Mouse (Mus musculus): ENCODE measurements around the gene Tmcc3.

Tmcc3 gene

DNA sequence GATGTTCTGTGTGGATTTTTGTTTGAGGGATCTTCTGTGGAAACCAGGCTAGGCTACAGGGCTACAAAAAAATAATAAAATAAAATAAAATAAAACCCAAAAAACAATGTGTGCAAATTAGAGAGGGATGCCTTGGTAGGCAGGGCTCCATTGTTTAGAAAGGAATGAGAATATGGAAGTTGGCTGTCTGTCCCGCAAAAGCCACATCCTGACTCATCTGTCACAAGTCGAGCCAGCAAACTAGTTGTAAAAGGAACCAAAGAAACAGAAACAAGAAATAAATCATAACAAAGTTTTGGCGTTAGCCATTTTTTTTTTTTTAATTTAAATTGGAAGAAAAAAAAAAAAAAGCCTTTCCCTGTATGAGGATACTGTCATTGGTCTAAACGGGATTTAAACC, 105.9 kb downstream of the Tmcc3 start:
- no peak for DNase-seq

DNA sequence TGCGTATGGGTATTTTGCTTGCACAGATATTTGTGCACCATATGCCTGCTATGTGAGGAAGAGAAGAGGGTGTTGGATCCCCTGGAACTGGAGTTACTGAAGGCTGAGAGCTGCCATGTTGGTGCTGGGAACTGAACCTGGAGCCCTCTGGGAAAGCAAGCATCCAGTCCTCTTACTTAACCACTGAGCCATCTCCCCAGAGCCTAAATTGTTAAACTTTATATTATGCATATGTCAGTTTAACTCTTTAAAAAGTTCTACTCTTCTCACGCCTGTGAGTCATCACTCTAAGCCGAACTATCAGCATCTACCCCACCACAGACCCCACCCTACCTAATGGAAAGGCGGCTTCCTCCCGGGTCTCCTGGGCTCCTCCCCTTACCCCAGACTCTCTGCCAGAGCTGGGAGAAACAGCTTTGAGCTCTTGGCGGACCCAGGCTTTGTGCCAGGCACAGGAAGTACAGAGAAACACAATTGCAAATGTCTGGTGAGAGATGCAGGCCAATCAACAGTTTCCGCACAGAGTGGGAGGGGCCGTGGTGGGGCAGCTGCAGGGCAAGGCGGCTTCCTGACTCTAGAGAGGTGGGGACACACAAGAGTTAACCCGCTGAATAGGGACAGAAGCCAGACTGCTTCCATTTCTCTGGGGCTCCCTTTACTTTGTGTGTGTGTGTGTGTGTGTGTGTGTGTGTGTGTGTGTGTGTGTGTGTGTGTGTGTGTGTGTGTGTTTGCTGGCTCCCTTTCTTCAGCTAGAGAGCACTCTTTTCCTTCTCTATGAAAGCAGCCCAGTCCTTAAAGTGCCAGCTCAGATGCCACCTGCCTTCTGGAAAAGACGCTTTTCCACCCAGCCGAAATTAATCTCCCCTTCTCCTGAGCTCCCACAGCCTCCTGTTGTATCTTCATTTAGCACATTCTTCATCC, 114.5 kb downstream of the Tmcc3 start:
- peak; percentile 73 for DNase-seq

DNA sequence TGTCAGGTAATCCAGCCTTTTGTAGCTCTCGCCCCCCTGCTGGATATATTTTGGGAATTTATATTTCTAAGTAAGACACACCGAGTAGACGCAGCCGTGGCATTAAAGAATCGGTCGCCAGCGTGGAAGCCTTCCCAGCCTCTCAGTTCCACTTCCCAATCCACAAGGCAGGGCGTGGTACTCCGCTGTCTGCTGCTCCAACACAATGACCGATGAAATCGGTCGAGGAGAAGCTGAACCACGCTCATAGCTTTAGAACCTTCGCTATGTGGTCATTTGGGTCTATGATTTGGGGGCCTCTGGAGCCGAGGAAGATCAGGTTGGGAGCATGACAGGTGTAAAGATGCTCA, 115.1 kb downstream of the Tmcc3 start:
- DNase-seq, result no peak

DNA sequence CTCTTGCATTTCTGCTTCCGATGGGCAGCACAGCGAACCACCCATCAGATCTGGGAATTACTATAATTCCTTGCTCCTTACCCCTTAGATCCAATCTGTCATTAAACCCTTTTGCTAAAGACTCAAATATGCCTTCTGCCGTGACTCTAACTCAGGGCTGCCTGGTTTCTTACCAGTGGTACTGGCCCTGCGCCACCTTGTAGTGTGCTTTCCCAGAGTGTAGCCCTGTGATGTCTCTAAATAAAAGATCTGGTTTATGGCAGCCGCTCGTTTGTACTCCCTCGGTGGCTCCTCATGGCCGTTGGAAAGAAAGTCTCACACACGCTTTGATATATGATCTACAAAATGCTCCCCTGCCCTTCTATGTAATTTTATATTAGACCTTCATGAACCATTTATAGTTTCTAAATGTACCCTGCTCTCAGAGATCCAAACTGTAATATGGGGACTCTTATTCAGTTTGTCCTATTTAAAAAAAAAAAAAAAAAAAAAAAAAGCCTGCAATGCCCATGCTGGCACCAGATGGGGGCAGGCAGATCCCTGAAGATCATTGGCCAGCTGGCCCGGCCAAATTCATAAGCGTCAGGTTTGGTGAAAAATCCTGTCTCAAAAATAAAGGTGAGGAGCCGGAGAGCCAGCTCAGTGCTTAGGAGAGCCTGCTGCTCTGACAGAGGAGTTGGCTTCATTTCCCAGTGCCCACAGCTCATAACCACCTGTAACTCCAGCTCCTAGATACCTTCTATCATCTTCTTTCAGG, 116.6 kb downstream of the Tmcc3 start:
- DNase-seq, result no peak

DNA sequence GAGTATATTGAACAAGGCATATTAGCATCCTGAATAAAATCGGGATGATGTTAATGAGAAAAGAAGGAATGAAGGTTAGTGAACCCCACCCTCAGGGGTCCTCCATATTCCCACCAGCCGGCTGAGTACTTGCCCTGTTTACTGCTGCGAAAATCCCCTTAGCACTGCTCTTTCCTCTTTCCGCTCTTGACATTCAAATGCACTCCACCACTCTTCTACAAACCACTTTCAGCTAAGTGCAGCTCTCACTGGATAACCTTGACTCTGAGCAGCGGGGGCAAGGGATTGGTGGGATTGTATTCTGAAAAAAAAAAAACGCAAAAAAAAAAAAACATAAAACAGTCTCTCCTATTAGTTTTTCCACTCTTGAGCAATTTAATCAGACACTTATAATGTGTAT, 118.8 kb downstream of the Tmcc3 start:
- DNase-seq, result no peak

DNA sequence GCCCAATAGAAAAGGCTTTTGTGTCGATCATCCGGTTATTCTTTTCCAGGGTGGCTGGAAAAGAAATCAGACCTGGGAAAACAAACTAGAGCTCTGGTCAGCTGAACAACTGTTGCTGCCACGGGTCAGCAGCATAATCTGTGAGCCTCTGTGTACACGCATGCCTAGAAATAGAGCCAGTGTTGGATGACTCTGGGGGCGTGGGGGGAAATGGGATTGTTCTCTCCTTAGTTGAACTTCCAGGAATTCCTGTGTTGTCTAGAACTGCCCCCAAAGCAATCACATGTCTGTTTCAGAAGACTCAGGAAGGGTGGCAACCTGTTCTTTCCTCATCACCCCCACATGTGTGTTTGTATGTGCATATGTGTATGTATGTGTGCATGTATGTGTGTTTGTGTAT, 121.2 kb downstream of the Tmcc3 start:
- peak; percentile 47 for DNase-seq

DNA sequence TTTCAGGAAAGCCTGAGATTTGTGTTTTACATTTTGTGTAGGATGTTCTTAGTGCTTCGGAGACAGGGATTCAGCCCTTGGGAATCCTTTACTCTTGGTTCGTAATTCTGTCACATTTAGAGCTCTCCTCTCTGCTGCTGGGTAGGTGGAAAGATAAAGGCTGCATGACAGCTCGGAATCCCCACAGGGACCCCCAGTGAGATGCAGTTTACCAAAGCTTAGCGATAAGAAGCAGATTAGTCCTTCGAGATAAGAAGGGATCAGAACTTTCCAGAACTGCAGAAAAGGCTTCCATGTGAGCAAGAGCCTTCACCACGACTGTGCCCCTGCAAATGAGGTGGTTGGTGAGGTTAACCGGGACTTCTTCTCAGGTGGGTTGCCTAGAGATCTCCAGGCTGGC, 122.2 kb downstream of the Tmcc3 start:
- DNase-seq, result no peak

DNA sequence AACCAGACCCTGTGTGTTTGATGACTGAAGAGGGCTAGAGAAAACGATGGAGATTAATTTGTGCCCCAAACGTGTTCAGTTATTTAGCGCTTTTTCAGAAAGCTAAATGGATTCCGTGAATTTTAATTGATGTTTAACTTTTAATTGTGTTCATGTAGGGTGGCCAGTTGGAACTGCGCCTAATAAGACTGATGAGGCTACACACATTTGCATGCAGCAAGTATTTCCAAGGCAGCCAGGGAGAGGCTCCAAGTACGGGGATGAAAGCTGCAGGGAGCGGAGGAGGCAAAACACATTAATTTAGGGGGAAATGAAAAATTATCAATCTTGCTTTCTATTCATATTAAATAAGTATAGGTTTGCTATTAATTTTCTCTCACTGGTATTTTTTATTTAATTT, 131.0 kb downstream of the Tmcc3 start:
- DNase-seq, result no peak

DNA sequence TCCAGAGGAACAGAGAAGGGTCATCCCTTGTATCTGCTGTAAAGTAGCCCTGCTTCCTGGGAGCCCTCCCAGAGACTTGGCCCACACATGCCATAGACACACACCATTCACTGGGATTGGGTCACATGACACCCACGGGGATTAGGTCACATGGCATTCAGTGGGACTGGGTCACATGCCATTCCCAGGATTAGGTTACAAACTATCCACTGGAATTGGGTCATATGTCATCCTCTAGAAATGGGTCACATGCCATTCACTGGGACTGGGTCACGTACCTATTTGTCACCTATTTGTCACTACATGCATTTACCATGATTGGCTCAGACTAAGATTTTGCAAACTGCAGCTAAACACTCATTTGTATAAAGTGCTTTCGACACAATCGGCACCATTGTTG, 131.7 kb downstream of the Tmcc3 start:
- DNase-seq, result no peak

DNA sequence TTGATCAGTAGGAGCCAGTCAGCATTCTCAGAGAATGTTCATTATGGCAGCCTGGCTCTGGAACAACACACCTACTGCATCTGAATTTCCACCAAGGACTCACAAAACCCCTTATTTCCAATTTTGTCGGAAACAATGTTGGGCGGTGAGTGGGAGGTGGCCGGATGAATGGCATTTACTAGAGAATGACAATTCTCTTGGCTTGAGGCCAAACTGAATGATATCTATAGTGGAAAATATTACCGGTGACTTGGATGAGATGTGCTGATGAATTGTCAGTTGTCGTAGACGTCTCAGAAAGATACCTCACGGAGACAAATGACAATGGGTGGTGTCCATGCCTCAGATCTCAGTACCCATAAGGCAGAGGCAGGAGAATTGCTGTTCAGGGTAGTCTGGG, 133.4 kb downstream of the Tmcc3 start:
- DNase-seq, result no peak

DNA sequence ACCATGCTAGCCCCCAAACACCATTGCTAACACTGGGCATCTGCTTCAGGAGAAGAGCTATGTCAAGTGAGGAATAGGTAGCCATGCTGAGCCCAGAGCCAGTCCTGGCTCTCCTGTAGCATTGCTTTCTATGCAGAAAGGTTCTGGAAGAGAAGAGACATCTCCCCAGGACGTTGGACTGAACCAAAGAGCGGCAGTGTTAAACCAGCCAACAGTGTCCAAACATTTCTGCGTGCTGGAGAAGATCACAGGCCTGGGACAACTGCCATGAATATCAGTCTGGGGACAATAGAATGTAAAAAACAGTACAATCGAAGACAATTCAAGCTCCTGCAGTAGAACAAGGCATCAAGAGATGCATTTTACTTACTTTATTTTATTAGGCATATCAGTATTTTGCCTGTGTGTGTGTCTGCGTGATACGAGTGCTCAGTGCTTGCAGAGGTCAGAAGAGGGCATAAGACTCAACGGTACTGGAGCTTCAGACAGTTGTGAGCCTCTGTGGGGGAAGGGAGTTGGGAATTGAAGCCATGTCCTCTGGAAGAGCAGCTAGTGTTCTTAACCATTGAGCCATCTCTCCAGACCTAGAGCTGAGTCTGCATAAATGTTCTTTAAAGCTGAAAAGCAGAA, 134.7 kb downstream of the Tmcc3 start:
- DNase-seq, result no peak

DNA sequence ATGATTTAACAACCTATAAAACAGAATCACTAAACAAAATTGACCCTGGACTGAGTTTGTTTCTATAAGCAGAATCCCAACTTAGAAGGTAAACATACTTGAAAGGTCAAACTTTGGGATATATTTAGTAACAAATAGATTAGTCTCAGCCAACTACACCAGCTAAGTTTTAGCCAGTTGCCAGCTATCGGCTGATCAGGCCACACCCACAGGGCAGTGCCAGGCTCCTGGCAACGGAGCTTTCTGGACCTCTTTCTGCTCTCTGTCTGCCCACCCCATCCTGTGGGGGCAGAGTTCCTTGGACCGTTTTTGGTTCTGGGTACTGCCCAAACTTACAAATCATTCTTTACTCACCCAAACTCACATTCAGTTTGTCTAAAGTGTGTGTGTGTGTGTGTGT, 137.9 kb downstream of the Tmcc3 start:
- peak; percentile 42 for DNase-seq

DNA sequence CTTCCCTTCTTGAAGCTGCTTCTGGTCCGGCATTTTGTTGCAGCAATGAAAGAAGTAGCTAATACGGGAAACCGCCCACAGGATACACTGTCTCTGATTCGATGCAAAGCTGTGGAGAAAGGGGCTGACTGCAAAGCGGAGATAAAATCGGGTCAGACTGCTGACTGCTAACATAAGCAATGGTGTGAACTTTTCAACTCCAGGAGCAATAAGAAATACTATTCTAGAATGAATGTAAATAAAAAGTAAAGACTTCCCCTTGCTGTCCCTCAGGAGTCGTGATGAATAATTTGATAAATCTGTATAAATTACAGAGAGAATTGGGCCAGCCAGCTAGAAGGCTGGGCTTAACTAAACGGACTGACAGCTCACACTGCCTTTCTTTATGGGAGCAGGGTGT, 139.0 kb downstream of the Tmcc3 start:
- DNase-seq, result no peak

DNA sequence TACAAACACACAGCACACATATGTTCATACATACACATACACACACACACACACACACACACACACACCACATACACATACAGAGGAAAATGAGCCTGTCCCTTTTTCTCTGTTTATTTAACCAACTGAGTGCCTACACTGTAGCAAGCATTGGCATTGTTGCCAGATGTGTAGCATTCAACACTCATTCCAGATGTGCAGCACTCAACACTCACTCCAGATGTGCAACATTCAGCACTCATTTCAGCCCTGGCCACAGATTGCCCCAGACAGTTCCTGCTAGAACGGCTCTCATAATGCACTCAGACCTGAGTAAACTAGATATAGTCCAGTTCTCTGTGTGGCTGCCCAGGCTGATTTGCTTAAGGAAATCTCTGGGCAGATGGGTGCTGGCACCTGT, 145.7 kb downstream of the Tmcc3 start:
- DNase-seq, result no peak

DNA sequence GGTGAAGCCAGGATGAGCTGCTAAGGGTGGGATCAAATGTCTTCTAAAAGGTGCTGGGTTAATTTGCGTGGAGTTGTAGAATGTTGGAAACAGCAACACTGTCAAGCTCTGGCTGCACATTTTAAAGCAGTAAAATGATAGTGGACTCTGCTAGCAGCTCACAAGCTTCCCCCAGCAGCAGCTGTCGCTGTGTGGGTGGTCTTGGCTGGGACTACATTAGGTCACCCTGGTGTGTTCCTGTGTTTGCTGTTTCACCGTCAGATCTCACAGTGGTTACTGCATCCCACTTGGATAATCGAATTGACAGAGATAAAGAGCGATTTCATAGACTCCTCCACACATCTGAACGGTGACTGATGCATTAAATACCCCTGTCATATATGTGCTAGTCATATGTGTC, 146.9 kb downstream of the Tmcc3 start:
- DNase-seq, result no peak

DNA sequence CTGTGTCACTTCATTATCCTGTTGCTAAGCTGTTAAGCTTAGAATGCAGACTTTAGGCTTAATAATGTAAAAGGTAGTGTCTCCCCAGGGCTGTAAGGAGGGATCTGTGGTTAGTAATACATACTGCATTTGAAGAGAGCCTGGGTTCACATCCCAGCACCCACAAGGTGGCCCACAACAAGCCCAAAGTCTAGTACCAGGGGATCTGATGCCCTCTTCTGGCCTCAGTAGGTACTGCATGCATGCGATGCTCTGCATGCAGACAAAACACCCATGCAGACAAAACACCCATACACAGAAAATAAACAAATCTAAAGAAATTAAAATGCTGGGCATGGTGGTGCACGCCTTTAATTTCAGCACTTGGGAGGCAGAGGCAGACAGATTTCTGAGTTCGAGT, 149.6 kb downstream of the Tmcc3 start:
- DNase-seq, result no peak

DNA sequence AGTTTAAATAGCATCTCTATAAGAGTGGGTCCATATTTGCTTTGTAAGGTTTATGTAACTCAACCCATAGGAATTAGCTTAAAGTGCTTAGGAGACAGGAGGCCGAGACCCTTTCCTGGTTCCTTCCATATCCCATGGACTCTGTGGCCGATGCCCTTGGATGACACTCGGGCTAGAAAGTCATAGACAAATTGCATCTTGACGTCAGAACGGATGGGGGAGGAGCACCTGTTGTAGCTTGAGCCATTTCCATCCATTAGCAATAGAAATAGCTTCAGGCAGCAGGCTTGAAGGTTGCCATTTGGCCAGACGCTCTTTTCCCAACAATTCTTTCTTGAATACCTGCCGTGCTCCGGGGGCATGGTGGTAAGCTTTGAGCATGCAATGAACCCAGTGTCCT, 150.1 kb downstream of the Tmcc3 start:
- peak; percentile 14 for DNase-seq

DNA sequence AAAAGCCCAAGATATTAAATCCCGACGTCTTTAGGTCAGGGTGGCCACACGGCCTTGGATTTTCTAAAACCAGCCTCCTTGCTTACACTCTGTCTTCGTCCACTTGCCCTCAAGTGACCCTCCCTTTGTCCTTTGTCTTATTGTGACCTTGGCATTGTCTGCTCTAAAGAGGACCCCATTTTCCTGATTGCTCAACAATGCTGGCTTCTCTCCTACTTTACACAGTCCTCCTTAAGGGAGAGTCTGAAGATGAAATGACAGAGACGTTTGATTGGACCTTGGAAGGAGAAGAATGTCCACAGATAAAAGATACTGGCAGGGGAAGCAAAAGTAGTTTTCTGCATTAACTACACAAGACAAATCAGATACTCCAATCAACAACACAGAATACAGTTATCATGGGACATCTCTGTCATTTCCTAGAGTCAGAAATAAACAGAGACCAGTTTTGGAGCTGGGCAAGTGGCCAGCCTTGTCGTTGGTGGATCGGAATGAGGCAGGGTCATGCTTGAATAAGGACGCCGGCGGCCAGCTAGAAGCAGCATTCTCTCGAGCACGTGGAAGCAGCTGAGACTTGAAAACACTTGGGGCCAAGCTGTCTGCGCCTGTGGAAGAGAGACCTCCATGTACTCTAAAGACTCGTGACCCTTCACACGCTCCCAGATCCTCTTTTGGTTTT, 150.8 kb downstream of the Tmcc3 start:
- peak; percentile 90 for DNase-seq

DNA sequence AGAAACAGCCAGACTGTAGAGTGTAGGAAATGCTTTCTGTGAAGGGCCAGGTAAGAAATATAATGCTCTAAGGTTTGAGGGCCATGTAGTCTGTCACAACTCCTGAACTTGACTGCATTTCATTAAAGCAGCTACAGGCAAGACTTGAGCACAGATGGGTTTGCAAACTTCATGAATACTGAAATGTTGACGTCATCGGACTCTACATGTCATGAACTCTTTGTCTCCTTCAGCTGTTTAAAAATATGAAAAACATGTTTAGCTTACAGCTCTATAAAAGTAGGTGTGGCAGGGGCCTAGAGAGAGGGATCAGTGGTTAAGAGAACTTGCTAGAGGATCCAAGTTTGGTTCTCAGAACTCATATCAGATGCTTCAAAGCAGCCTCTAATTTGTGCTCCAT, 151.7 kb downstream of the Tmcc3 start:
- DNase-seq, result no peak

DNA sequence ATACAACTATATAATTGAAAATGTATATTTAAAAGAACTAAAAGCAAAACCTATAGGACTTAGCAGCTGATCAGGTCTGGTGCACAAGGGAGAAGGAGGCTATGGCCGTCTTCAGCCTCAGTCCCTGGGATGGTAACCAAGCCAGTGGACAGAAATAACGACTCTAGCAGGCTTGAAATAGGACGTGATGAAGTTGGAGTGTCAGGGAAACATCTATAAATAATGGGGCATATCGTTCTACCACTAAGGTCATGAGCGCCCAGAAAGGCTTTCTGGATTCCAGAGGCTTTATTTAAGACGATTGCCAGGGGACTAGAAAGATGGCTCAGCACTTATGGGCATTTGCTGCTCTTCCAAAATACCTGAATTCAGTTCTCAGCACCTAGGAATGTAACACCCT, 153.9 kb downstream of the Tmcc3 start:
- no peak for DNase-seq

DNA sequence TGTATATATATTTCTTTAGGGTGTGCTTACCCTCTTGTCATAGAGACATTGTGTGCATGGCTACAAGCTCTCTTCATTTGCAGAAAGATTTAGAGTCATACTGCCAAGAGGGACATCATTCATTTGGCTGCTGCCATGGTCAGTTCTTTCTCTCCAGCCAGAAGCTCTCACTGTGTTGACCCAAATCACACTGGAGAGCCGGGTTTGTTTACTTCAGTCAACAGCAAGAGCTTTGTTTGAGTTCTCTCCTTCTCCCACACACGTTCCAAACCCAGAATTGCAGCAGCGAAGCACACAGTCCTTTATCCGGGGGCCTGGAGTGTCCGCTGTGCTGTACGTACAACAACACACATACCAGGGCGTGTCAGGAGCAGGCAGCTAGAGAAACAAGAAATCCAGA, 154.6 kb downstream of the Tmcc3 start:
- DNase-seq, result no peak

DNA sequence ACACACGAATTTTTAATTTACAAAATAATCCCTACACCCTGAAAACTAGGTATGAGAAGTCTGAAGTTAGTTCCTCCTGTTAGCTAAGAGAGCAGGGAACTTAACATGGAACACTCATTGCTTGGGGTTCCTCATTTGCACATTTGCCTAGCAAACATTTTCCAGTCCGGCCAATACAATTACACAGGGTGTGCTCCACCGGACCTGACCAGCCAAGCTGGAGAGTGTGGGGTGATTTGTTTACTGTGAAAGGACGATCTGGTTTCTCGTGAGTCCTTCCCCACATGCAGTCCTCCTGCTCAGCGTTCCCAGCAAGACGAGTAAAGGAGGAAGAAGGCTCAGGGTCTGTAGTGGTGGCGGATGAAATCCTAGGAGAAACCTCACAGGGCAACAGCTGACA, 159.7 kb downstream of the Tmcc3 start:
- DNase-seq, result no peak

DNA sequence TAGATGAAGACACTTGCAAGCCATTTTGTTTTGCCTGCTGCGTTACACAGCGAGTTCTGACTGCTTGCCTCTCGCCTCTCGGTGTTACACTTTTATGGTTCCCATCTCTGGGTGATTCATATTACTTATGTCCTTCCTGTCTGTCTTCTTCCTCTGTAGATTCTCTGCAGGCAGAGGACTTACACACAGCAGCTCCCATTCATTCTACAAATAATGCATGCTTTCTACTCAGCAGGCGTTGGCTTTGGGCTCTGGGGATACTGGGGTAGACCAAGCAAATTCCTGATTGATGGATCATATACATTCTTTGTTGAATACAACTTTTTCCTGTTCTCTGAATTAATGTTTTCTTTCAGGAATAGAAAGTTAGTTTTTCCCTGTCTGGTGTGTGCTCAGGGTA, 161.8 kb downstream of the Tmcc3 start:
- no peak for DNase-seq
